Mouse (Mus musculus): ENCODE measurements around the gene Ppp2r3d. TPM values are rescaled to one million over a fixed set of nuclear protein-coding genes. Genes with fewer than 3 reads are reported as not detected.

Ppp2r3d gene
- polyA plus RNA-seq, 1 experiment from 2014 or later = 158 TPM

DNA sequence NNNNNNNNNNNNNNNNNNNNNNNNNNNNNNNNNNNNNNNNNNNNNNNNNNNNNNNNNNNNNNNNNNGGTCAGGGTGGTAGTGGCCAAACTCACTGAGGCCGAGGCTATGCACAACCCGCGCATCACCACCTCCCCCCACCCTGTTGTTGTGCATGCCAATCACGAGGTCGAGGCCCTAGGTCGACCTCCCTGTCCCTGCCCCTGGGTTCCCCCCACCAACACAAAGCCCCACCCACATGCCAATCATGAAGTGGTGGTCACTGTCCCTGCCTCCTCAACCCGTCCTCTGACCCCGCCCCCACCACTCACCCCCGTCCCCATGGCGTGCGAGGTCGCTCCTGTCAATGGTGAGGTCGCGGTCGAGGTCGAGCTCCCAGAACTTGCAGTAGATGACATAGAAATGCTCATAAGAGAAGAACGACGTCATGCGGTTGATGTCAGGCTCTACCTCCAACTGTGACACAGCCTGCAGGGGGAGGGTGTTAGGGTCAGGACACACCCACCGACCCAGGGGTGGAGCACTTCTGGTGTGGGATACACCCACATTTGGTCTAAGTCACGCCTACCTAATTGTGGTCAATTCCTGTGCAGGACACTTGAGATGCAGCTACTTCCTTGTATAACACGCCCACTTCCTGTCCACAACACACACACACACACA, 37.9 kb downstream of the Ppp2r3d start:
- H3K4me1 ChIP-seq = no peaks in the 10 kb centered on the region
- peaks cover 36% of the 10 kb centered on the region for H3K36me3 ChIP-seq
- H3K4me2 ChIP-seq = no peak overlapping the region
- no peak overlapping the region for H3K27ac ChIP-seq (replicated peaks)
- WGBS = 97% methylated on average over 19 of the region's 22 CpGs
- ATAC-seq (ENCODE audit: low FRiP score) = peak; percentile 48; the same call in 1 of the 2 replicates
- H3K27me3 ChIP-seq (replicated peaks) = no peaks in the 10 kb centered on the region
- peaks cover 11% of the 10 kb centered on the region for H3K9me3 ChIP-seq (replicated peaks)
- no peak overlapping the region for H3K4me3 ChIP-seq (replicated peaks)
- no peak overlapping the region for H3K9ac ChIP-seq (replicated peaks)

DNA sequence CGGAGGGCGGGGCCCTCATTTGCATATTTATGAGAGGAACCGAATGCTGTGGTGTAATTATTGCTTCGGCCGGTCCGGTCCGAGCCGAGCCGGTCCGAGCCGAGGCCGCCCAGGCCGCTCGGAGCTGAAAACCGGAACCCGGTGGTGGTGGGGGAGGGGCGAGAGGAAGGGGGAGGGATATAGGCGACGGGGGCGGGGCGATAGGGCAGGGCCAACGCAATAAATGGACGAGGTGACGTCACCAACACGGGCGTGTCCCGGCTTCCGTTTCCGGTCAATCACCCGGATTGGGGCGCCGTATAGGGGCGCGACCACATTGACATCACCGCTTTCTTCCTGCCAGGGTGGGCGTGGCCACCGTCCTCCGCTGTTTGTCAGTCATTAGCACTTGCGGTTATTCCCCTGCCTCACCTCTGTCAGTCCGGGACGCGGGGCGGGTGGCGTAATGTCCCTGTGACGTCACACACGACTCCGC, 51.2 kb downstream of the Ppp2r3d start:
- Histone ChIP-seq H3K9me3 (replicated peaks) (no peaks in the 10 kb centered on the region), H3K27me3 (replicated peaks) (peaks cover 7% of the 10 kb centered on the region; the same call in 1 of the 2 replicates), H3K4me3 (replicated peaks) (peak overlapping the region; percentile 84), H3K9ac (replicated peaks) (peak overlapping the region; percentile 66), H3K4me1 (0 out of 2 replicates have a peak, but pooled peaks cover 3% of the 10 kb centered on the region), H3K27ac (replicated peaks) (peak overlapping the region; percentile 99), H3K36me3 (no peaks in the 10 kb centered on the region), H3K4me2 (peak overlapping the region; percentile 80)
- WGBS = 0% methylated on average over 47 of the region's 47 CpGs
- ATAC-seq (ENCODE audit: low FRiP score) = peak; percentile 45

DNA sequence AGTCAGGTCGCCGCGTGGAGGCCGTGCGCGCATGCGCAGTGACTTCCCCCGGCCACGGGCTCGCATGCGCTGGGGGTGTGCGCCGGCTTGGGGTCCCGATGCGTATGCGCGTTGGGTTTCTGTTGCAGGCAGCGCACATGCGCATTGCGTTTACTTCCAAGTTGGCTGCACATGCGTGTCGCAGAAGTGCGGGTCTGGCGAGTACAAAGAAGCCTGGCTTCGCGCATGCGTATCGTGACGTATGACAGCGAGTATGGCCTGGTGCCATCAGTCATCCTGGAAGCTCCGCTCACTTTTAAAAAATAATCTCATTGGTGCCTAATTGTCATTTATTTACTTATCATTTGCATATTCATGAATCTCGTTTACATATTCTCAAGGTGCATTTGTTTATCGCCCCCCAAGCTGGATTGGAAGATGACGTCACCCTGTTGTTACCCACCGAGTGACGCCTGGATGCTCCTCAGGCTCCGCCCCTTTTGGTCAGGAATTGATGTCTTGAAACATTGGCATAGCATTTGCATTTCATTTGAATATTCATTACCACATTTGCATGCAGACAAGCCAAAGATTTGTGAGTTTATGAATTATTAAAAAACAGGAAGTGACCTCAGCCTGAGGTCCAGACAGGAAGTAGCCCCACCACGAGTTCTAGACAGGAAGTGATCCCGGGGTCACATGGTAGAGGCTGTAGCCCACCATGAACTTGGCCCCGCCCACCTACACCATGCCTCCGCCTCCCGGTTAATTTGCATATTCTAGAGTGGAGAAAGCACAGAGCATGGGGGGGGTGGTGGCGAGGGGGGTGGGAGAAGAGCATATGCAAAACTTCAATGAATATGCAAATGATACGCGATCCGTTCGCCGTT, 51.9 kb downstream of the Ppp2r3d start:
- H3K27ac ChIP-seq (replicated peaks) = peak overlapping the region; percentile 99
- ATAC-seq (ENCODE audit: low FRiP score) = peak; percentile 83
- H3K4me3 ChIP-seq (replicated peaks) = peak overlapping the region; percentile 84
- no peaks in the 10 kb centered on the region for H3K36me3 ChIP-seq
- peaks cover 7% of the 10 kb centered on the region; the same call in 1 of the 2 replicates for H3K27me3 ChIP-seq (replicated peaks)
- H3K4me1 ChIP-seq = 0 out of 2 replicates have a peak, but pooled peaks cover 3% of the 10 kb centered on the region
- WGBS = under 1% methylated on average over 48 of the region's 48 CpGs
- peak overlapping the region; percentile 83 for H3K9ac ChIP-seq (replicated peaks)
- peak overlapping the region; percentile 80 for H3K4me2 ChIP-seq
- H3K9me3 ChIP-seq (replicated peaks) = no peaks in the 10 kb centered on the region

DNA sequence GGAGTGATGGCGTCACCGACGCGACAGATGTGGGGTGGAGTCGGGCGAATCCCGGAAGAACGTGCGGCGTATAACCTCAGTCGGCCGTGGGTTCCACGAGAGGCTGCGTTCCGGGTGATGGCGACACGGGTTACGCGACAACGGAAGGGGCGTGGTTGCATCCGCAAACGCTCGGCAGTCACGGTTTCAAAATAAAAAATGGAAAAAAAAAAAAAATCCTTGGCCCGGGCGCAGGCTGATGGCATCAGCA, 52.5 kb downstream of the Ppp2r3d start:
- H3K4me1 ChIP-seq = 0 out of 2 replicates have a peak, but pooled peaks cover 3% of the 10 kb centered on the region
- ATAC-seq (ENCODE audit: low FRiP score) = peak; percentile 32

DNA sequence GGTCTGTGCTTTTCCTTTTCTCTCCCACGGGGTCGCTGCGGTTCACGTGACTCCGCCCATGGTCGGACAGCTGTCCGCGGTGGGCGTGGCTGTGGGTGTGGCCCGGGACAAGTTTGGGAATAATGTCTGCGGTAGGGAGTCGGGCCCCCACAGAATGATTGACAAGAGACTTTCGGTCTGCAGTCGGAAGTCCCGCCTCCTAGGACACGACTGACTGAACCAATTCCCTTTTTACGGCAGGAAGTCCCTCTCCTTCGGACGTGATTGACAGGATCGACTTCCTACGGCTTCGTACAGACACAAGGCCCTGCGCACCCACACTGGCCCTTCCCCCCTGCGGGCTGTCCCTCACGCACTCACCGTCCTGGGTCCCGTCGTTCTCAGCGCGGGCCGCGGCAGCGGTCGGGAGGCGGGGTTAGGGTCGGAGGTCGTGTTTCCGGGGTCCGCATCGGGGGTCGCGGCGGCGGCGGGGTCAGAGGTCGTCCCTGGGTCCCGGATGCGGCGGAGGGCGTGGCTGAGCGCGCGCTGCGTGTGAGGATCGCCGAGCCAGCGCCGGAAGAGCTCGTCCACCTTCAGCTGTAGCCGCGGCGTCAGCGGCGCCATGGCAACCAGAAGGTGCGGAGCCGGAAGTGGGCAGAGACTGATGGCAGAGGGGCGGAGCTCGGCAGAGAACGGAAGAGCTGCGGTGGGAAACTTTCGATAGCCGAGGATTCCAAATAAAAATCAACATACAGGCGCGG, 53.0 kb downstream of the Ppp2r3d start:
- WGBS = under 1% methylated on average over 74 of the region's 74 CpGs
- no peaks in the 10 kb centered on the region for H3K9me3 ChIP-seq (replicated peaks)
- H3K36me3 ChIP-seq = no peaks in the 10 kb centered on the region
- peak overlapping the region; percentile 99 for H3K27ac ChIP-seq (replicated peaks)
- H3K4me1 ChIP-seq = 0 out of 2 replicates have a peak, but pooled peaks cover 3% of the 10 kb centered on the region
- 0 out of 2 replicates have a peak, but pooled peaks cover 5% of the 10 kb centered on the region for H3K27me3 ChIP-seq (replicated peaks)
- peak overlapping the region; percentile 80 for H3K4me2 ChIP-seq
- peak; percentile 74 for ATAC-seq (ENCODE audit: low FRiP score)
- peak overlapping the region; percentile 84 for H3K4me3 ChIP-seq (replicated peaks)
- peak overlapping the region; percentile 83 for H3K9ac ChIP-seq (replicated peaks)

More for the DNA sequence above, 52.5 kb downstream of the Ppp2r3d start:
- WGBS = under 1% methylated on average over 27 of the region's 27 CpGs
- Histone ChIP-seq H3K4me2 (peak overlapping the region; percentile 80), H3K27ac (replicated peaks) (peak overlapping the region; percentile 99), H3K4me3 (replicated peaks) (peak overlapping the region; percentile 84), H3K27me3 (replicated peaks) (peaks cover 7% of the 10 kb centered on the region; the same call in 1 of the 2 replicates), H3K9me3 (replicated peaks) (no peaks in the 10 kb centered on the region), H3K9ac (replicated peaks) (peak overlapping the region; percentile 83), H3K36me3 (no peaks in the 10 kb centered on the region)

DNA sequence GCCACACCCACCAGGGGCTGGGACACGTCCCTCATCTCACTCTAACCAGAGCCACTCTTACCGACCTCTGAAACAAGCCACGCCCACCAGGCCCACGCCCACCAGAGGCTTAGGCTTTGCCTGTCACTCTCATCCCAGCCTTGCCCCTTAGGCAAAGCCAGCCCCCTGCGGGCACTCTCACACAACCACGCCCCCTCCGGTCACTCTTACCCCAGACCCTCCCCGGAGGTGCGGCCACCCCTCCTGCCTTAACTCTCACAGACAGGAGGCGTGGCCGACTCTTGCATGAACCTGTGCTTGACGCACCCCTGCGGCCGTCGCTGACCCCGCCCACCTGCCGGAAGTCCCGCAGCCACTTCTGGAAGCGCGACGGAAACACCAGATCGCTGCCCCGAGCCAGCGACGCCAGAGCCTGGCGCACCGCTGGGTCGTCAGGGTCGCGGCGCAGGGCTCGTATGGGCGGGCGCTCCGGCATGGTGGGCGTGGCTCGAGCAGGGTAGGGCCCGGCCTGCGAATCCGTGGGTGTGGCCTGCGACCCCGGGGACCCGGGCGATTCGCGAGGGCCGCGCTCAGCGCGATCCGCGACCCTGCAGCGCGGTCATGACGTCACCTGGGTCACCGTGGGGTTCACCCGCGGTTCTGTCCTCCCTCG, 53.7 kb downstream of the Ppp2r3d start:
- Histone ChIP-seq H3K4me3 (replicated peaks) (peak overlapping the region; percentile 84), H3K27ac (replicated peaks) (peak overlapping the region; percentile 99), H3K27me3 (replicated peaks) (no peaks in the 10 kb centered on the region), H3K4me2 (peak overlapping the region; percentile 80), H3K9me3 (replicated peaks) (no peaks in the 10 kb centered on the region), H3K4me1 (0 out of 2 replicates have a peak, but pooled peaks cover 3% of the 10 kb centered on the region), H3K9ac (replicated peaks) (peak overlapping the region; percentile 83), H3K36me3 (no peaks in the 10 kb centered on the region)
- ATAC-seq (ENCODE audit: low FRiP score) = peak; percentile 61
- 0% methylated on average over 59 of the region's 59 CpGs for WGBS

DNA sequence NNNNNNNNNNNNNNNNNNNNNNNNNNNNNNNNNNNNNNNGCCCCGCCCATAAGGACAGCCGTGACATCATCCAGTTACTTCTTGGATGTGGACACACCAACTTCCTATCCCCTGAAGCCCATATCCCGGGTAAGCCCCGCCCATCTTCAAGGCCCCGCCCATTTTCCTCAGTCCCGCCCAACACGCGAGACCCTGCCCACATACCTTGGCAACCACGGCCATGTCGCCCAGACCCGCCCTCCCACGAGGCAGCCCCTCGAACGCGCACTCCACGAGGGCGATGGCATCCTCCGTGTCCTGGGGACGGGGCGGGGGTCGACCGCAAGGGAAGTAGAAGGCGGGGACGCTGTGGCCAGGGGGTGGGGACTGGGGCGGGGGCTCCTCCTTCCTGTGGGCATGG, 54.3 kb downstream of the Ppp2r3d start:
- H3K4me2 ChIP-seq = peak overlapping the region; percentile 80
- H3K36me3 ChIP-seq = no peaks in the 10 kb centered on the region
- ATAC-seq (ENCODE audit: low FRiP score) = peak; percentile 0; the same call in 1 of the 2 replicates
- 0 out of 2 replicates have a peak, but pooled peaks cover 3% of the 10 kb centered on the region for H3K4me1 ChIP-seq
- peak overlapping the region; percentile 84 for H3K4me3 ChIP-seq (replicated peaks)
- no peaks in the 10 kb centered on the region for H3K9me3 ChIP-seq (replicated peaks)
- WGBS = 2% methylated on average over 24 of the region's 25 CpGs
- H3K9ac ChIP-seq (replicated peaks) = peak overlapping the region; percentile 83
- H3K27ac ChIP-seq (replicated peaks) = peak overlapping the region; percentile 99
- no peaks in the 10 kb centered on the region for H3K27me3 ChIP-seq (replicated peaks)

DNA sequence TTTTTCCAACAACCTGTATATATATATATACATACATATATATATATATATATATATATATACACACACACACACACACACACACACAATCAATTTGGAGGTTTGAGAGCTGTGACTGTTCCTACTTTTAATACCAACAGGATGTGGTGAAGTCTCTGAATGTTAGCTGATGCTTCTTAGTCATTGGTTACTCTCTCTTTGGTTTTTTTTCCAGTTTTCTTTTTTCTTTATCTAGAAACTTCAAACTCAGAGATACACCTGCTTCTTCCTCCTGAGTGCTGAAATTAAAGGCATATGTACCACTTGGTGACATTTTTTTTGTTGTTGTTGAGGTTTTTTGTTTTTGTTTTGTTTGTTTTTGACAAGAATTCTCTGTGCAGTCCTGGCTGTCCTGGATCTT, 63.8 kb downstream of the Ppp2r3d start:
- Histone ChIP-seq H3K27ac (replicated peaks) (no peak overlapping the region), H3K9ac (replicated peaks) (no peak overlapping the region), H3K36me3 (no peaks in the 10 kb centered on the region), H3K9me3 (replicated peaks) (no peaks in the 10 kb centered on the region), H3K27me3 (replicated peaks) (no peaks in the 10 kb centered on the region), H3K4me1 (no peaks in the 10 kb centered on the region), H3K4me2 (no peak overlapping the region), H3K4me3 (replicated peaks) (no peak overlapping the region)
- ATAC-seq (ENCODE audit: low FRiP score) = no peak

DNA sequence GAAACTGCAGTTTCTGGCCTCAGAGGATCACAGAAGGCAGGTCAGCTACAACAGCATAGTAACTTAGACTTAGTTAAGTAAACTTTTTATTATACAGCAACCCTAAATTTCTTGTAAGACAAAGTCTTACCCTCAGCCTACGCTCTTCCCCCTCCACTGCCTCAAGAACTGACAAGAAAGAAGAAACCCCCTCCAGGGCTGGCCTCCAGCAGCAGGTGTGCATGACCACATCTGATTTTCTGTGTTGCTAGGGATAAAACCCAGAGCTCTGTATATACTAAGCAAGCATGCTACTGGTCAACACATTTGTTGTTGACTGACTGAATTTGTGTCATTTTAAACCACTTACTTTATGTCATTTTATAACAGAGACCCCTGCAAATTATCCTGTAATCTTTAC, 65.1 kb downstream of the Ppp2r3d start:
- no peak for ATAC-seq (ENCODE audit: low FRiP score)
- Histone ChIP-seq H3K9me3 (replicated peaks) (no peaks in the 10 kb centered on the region), H3K9ac (replicated peaks) (no peak overlapping the region), H3K4me3 (replicated peaks) (no peak overlapping the region), H3K36me3 (no peaks in the 10 kb centered on the region), H3K27ac (replicated peaks) (no peak overlapping the region), H3K4me2 (no peak overlapping the region), H3K27me3 (replicated peaks) (no peaks in the 10 kb centered on the region), H3K4me1 (no peaks in the 10 kb centered on the region)
- 9% methylated on average over 1 of the region's 1 CpGs for WGBS

DNA sequence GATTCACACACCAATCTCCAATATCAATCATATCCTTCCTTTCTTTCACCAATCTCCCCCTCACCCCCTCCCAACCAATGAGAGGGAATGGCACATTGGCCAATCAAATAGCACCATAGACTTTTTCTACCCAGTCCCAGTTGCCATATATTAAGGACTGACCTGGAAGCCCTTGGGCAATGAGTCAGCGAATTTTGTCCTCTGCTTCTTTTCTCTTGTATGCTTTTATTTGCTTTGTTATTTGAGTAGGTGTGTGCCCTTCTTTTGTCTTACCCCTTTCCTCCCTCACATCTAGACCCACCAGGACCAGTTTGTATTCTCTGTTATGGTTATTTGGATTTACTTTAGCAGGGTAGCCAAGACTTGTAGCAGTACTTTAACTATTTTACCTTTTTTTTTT, 68.1 kb downstream of the Ppp2r3d start:
- 76% methylated on average over 1 of the region's 1 CpGs for whole genome bisulfite sequencing
- no peaks in the 10 kb centered on the region for H3K4me1 ChIP-seq
- ATAC-seq (ENCODE audit: low FRiP score) = no peak
- no peaks in the 10 kb centered on the region for H3K36me3 ChIP-seq
- H3K9ac ChIP-seq (replicated peaks) = no peak overlapping the region
- no peaks in the 10 kb centered on the region for H3K9me3 ChIP-seq (replicated peaks)
- H3K4me3 ChIP-seq (replicated peaks) = no peak overlapping the region
- H3K27ac ChIP-seq (replicated peaks) = no peak overlapping the region
- H3K4me2 ChIP-seq = no peak overlapping the region
- H3K27me3 ChIP-seq (replicated peaks) = no peaks in the 10 kb centered on the region
